Comparison of ENCODE assay signal across 25 mouse cellular contexts in the genomic region with DNA sequence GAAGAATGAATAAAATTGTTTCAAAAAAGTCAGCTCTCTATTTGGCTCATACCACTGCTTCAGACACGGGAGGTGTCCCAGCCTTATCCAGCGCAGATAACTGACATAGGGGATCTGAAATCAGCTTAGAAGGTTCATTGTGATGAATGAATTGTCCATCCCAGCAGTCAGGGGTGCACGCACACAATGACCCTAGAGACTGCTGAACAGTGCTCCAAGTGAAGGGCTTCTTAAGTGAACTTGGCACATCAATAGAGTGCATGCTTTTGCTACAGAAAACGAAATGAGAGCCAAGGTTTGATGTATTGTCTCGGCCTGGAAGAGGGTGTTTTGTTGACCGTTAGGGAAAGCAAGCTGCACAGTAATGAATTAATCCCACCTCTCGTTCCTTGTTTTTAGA. TPM values are rescaled to one million over a fixed set of nuclear protein-coding genes. Genes with fewer than 3 reads are reported as not detected.
DNase-seq lines count a peak whose midpoint lies in the region; ATAC-seq and TF ChIP-seq lines count a peak whose summit lies in the region.
"Had no signal": no experiment of that assay in that cellular context is flagged by ENCODE, and none has a peak within 500 bp of the region (broad histone marks: within the 10 kb centered on the region; RNA-seq: fewer than 3 reads in every experiment).

No protein-coding gene starts in this region.

- no peak for DNase-seq in forebrain, embryonic 11.5 days (ENCODE audit: low spot score)
- peak; percentile 22 for DNase-seq in heart, embryonic 10.5 days (ENCODE audit: low spot score)
- DNase-seq in heart, adult 11 months: no peak
- DNase-seq in brain, embryonic 14.5 days (ENCODE audit: low read depth): peak; percentile 45
- no peak for DNase-seq in spleen, adult 12 weeks (ENCODE audit: low spot score)
- DNase-seq: adrenal gland, adult 8-10 months; adrenal gland, postnatal 14 days; adrenal gland, postnatal 36 days; B cell, adult 2 months; cerebellum, adult 11 months; cerebellum, adult 18-20 months; cerebellum, adult 8-10 months; cerebellum, adult 9-11 months; cerebellum, postnatal 14 days; cerebellum, postnatal 36 days; embryo, embryonic 11 days; forebrain, postnatal 0 days had no signal

- peaks cover 5% of the 10 kb centered on the region; the same call in 1 of the 2 replicates for H3K4me1 ChIP-seq in forebrain, embryonic 12.5 days
- no peaks in the 10 kb centered on the region for H3K4me1 ChIP-seq in forebrain, embryonic 11.5 days (replicated peaks; ENCODE audit: control insufficient read depth, insufficient read depth, low read length)
- no peaks in the 10 kb centered on the region for H3K4me1 ChIP-seq in heart, embryonic 10.5 days
- H3K4me1 ChIP-seq: embryonic facial prominence, embryonic 12.5 days had no signal

- H3K9me3 ChIP-seq in forebrain, embryonic 12.5 days: no peaks in the 10 kb centered on the region
- no peaks in the 10 kb centered on the region for H3K9me3 ChIP-seq in forebrain, embryonic 11.5 days (ENCODE audit: control insufficient read depth, low read length)
- H3K9me3 ChIP-seq in heart, embryonic 10.5 days: no peaks in the 10 kb centered on the region
- H3K9me3 ChIP-seq: embryonic facial prominence, embryonic 12.5 days; forebrain, embryonic 15.5 days; G1E had no signal

- TF ChIP-seq CTCF in brain, embryonic 14.5 days (IDR thresholded peaks at IDR 0.05; ENCODE audit: borderline replicate concordance, extremely low read depth, insufficient read depth, insufficient read length): no peak

- no peak overlapping the region for H3K9ac ChIP-seq in forebrain, embryonic 12.5 days
- no peak overlapping the region for H3K9ac ChIP-seq in forebrain, embryonic 11.5 days (ENCODE audit: low read length)
- H3K9ac ChIP-seq: embryonic facial prominence, embryonic 12.5 days; forebrain, embryonic 15.5 days; forebrain, postnatal 0 days had no signal

- no peak overlapping the region for H3K4me3 ChIP-seq in forebrain, embryonic 12.5 days (replicated peaks)
- H3K4me3 ChIP-seq in forebrain, embryonic 11.5 days (ENCODE audit: low read depth, low read length): no peak overlapping the region
- H3K4me3 ChIP-seq in heart, embryonic 10.5 days: no peak overlapping the region
- H3K4me3 ChIP-seq: embryonic facial prominence, embryonic 12.5 days; forebrain, embryonic 15.5 days had no signal

- TF ChIP-seq POLR2A in brain, embryonic 14.5 days (IDR thresholded peaks at IDR 0.05; ENCODE audit: borderline replicate concordance, extremely low read depth, insufficient read depth, insufficient read length, poor library complexity, severe bottlenecking): no peak

- peak; percentile 30; the same call in 1 of the 2 replicates for ATAC-seq in forebrain, embryonic 12.5 days (ENCODE audit: low FRiP score)
- no peak for ATAC-seq in forebrain, embryonic 11.5 days (replicated peaks; ENCODE audit: low FRiP score)
- ATAC-seq: activated CD4-positive, CD25-positive, alpha-beta regulatory T cell, adult 4 months; CD4-positive, CD25-positive, alpha-beta regulatory T cell, adult 4 months; forebrain, embryonic 15.5 days; forebrain, postnatal 0 days; Patski had no signal

- H3K27ac ChIP-seq in forebrain, embryonic 12.5 days: no peak overlapping the region
- no peak overlapping the region for H3K27ac ChIP-seq in forebrain, embryonic 11.5 days (ENCODE audit: low read depth, low read length)
- H3K27ac ChIP-seq in heart, embryonic 10.5 days: no peak overlapping the region
- H3K27ac ChIP-seq: embryonic facial prominence, embryonic 12.5 days; forebrain, embryonic 15.5 days had no signal

- H3K27me3 ChIP-seq in forebrain, embryonic 12.5 days: 0 out of 2 replicates have a peak, but pooled peaks cover 4% of the 10 kb centered on the region
- H3K27me3 ChIP-seq in forebrain, embryonic 11.5 days (ENCODE audit: control insufficient read depth, insufficient read depth, low read length): no peaks in the 10 kb centered on the region
- no peaks in the 10 kb centered on the region for H3K27me3 ChIP-seq in heart, embryonic 10.5 days (ENCODE audit: insufficient read depth, poor library complexity, severe bottlenecking)
- H3K27me3 ChIP-seq: CH12.LX; embryonic facial prominence, embryonic 12.5 days; forebrain, embryonic 15.5 days had no signal

- H3K4me2 ChIP-seq in forebrain, embryonic 12.5 days: no peak overlapping the region
- no peak overlapping the region for H3K4me2 ChIP-seq in forebrain, embryonic 11.5 days (ENCODE audit: low read depth, low read length, severe bottlenecking)
- H3K4me2 ChIP-seq: embryonic facial prominence, embryonic 12.5 days; forebrain, embryonic 15.5 days had no signal

- no peaks in the 10 kb centered on the region for H3K36me3 ChIP-seq in forebrain, embryonic 12.5 days (replicated peaks)
- H3K36me3 ChIP-seq in forebrain, embryonic 11.5 days (ENCODE audit: control insufficient read depth, insufficient read depth, low read length): no peaks in the 10 kb centered on the region
- no peaks in the 10 kb centered on the region for H3K36me3 ChIP-seq in heart, embryonic 10.5 days
- H3K36me3 ChIP-seq: embryonic facial prominence, embryonic 12.5 days; forebrain, embryonic 15.5 days; G1E had no signal

- WGBS in forebrain, embryonic 12.5 days: 27% methylated on average over 7 of the region's 7 CpGs
- 36% methylated on average over 7 of the region's 7 CpGs for WGBS in forebrain, embryonic 11.5 days
- 76% methylated on average over 7 of the region's 7 CpGs for WGBS in heart, embryonic 10.5 days

RNA-seq across cellular contexts. Expression of a gene that starts 29.4 kb away (rescaled TPM):
- 55.8 and 62.5 TPM in 2 replicates for polyA plus RNA-seq in forebrain, embryonic 12.5 days (2016; fragmentation: Nextera tagmentation; extraction: Ambion mirVana)
- 59.8 and 68.2 TPM in 2 replicates for polyA plus RNA-seq in forebrain, embryonic 11.5 days (2014; fragmentation: Nextera tagmentation; extraction: Ambion mirVana)
- polyA plus RNA-seq in heart, embryonic 10.5 days (2016; fragmentation: Nextera tagmentation; extraction: Ambion mirVana): 101 and 118 TPM in 2 replicates
- polyA plus RNA-seq in brain, embryonic 14.5 days (2012; rRNA removed): 22.7 and 31.9 TPM in 2 replicates

RNA-seq across cellular contexts. Expression of a gene that starts 36.9 kb away (rescaled TPM):
- polyA plus RNA-seq in forebrain, embryonic 12.5 days (2016; fragmentation: Nextera tagmentation; extraction: Ambion mirVana): 62.8 and 66.9 TPM in 2 replicates
- 50.1 and 60.8 TPM in 2 replicates for polyA plus RNA-seq in forebrain, embryonic 11.5 days (2014; fragmentation: Nextera tagmentation; extraction: Ambion mirVana)
- 36.6 and 44.1 TPM in 2 replicates for polyA plus RNA-seq in heart, embryonic 10.5 days (2016; fragmentation: Nextera tagmentation; extraction: Ambion mirVana)
- polyA plus RNA-seq in brain, embryonic 14.5 days (2012; rRNA removed): 7.9 and 17.1 TPM in 2 replicates

Comparison
In these comparisons a context has a peak if more than half of its experiments do, and no peak if none do; other contexts are left out.
1. DNase-seq: peak in heart, embryonic 10.5 days (single experiment) and brain, embryonic 14.5 days (single experiment); none in forebrain, embryonic 11.5 days (single experiment), heart, adult 11 months (single experiment) and spleen, adult 12 weeks (single experiment).